Mouse (Mus musculus) brain, embryonic 14.5 days (tissue): ENCODE results near the gene Plcg1. TPM values are rescaled to one million over a fixed set of nuclear protein-coding genes. Genes with fewer than 3 reads are reported as not detected.

Experiments
- DNase-seq: peaks from one replicate; pipeline ENCODE4 v3.0.0-alpha.2; 2011; ENCODE audit warnings: low read depth
- CTCF ChIP-seq: fragments of 200-500 bp; IDR thresholded peaks from 2 replicates; pipeline ENCODE4 v1.5.1; 2012; ENCODE audit warnings: inconsistent platforms, mild to moderate bottlenecking, moderate library complexity, borderline replicate concordance; ENCODE audit not compliant: insufficient read depth, insufficient read length; ENCODE audit errors: extremely low read depth
- POLR2A ChIP-seq: fragments of 200-500 bp; IDR thresholded peaks from 2 replicates; pipeline ENCODE4 v1.6.1; 2012; ENCODE audit warnings: mild to moderate bottlenecking, inconsistent platforms, borderline replicate concordance; ENCODE audit not compliant: poor library complexity, insufficient read depth, insufficient read length, severe bottlenecking; ENCODE audit errors: extremely low read depth
- polyA plus RNA-seq: library from polyadenylated mRNA; depleted of rRNA; stranded (reverse); fragments of >200 nt; gene quantifications from 2 replicates; pipeline ENCODE4 v1.2.3, GENCODE M21; 2012; rRNA removed

Gene Plcg1
- polyA plus RNA-seq: 158 and 159 TPM in 2 replicates

DNA sequence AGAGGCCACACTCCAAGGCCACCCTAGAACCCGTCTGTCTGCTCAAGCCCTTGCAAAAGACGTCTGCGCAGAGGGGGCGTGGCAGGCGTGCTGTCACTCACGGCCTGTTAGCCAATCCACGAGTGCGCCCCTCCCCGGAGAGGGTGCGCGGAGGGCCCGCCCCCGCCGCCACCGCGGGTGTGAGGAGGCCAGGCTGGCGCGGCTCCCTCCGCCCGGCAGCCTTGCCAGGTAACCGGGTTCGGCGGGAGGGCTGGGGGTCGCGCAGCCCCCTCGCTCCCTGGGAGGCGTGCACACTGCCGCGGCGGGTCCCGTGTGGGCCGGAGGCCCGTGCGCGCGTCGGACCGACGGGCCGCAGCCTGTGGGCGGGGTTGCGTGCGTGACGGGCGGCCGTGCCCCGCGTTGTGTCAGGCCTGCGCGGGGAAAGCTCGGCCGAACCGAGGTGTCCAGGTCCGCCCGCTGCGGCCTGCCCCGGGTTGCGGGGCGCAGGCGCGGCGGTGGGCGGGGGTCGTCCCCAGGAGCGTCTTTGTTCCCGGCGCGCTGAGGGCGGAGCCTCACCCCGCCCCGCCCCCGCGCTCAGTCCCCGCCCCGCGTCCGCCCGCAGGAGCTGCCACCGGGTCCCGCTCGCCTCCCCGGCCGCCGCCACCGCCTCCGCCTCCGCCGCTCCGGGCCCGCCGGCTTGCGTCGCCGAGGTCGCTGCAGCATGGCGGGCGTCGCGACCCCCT lies at the start of gene Plcg1:
Gene Plcg1 (plus strand): TSS at position 184 of the 722 bp plus-strand sequence.
- DNase-seq: peak; percentile 98

DNA sequence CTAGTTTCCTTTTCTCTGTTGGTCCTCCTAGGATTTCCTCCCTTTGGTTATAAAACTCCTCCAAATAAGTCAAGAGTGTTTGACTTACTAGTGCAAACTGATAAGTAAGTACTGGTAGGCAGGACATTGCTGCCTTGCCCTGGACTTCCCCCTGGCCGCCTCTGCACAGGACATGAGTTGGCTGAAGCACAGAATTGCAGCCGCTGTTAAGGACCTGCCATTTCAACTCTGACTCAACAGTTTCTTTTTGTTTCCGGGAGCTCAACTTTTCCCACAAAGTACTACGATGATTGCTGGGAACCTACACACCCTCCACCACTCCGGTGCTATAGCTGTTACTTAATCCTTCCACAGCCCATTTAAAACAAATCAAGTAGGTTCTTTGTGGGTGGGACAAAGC lies 30.8 kb upstream of the Plcg1 start:
- TF ChIP-seq CTCF: no peak
- no peak for TF ChIP-seq POLR2A
- DNase-seq: no peak

More for the DNA sequence above, at the start of gene Plcg1:
- TF ChIP-seq POLR2A (peak; percentile 98), CTCF (no peak)

DNA sequence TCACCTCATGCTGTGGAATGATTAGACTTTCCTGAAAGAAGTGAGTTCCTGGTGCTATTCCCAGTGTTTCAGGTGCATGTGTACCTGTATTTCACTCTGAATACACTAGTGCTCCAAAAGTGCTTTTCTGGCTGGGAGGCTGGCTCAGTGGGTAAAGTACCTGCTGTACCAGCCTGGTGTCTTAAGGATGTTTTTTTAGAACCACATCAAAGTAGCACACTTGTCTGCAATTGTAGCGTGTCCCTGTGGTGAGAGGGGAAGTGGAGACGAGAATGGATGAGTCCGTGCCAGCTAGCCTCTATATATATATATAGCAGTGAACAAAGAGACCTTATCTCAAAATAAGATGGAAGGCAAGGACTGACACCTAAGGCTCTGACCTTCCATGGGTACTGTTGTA lies 29.5 kb upstream of the Plcg1 start:
- TF ChIP-seq CTCF (no peak), POLR2A (no peak)

DNA sequence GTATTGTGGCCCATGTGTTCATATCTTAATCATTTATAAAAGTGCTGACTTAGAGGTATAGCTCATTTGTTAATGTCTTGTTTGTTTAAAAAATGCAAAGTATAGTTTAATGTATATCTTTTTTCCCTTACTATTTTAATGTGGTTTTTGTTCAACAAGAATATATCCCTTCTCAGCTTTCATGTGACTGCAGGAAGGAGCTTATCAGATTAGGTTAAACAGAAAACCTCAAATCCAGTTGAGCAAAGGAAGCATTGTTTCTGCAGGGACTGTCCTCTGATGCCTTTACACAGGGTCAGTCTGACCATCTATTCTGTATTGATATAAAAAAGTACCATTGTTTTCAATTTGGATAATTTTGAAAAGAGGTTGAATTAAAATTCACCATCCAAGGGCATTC lies 28.3 kb upstream of the Plcg1 start:
- TF ChIP-seq CTCF: no peak
- TF ChIP-seq POLR2A: no peak
- no peak for DNase-seq

More for the DNA sequence above, 29.5 kb upstream of the Plcg1 start:
- DNase-seq: no peak

DNA sequence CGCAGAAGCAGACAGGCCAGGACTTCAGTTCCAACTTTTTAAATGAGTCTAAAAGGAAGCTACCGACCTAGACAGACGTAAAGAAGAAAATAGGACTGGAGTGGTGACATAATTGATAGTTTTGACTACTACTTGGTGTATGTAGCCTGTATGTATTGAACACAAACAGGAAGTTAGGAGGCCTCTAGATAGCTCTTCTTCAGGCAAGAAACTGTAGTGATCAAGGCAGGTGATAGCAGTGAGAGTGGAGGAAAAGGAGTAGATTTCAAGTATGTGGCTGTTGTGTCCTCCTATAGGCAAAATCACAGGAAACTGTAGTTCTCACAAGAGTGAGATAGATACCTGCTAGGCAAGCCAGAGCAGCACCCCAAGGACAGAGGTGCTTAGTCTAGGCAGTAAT lies 23.4 kb upstream of the Plcg1 start:
- no peak for DNase-seq
- TF ChIP-seq POLR2A: no peak

DNA sequence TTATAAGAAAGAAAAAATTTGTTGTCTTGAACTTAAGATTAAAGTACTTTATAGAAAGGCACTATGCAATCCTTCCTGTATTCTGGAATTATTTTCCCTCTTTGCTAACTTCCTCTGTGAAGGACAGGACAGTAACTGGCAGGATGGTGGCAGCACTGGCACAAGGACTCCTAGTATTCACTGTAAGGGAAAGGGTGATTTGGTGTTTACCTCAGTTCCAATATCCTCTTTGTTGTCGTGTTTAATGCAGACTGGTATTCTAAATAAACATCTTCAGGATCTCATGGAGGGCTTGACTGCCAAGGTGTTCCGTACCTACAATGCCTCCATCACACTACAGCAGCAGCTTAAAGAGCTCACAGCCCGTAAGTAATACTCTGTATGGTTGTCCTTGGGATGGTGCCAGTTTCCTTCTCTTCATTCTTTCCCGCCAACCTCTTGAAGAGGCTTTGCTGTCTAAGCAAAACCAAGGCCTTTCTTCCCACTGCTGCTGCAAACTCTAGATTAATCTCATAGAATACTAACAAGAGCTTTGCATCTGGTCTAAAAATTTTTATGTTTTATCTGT lies 15.6 kb upstream of the Plcg1 start:
- DNase-seq: peak; percentile 84

DNA sequence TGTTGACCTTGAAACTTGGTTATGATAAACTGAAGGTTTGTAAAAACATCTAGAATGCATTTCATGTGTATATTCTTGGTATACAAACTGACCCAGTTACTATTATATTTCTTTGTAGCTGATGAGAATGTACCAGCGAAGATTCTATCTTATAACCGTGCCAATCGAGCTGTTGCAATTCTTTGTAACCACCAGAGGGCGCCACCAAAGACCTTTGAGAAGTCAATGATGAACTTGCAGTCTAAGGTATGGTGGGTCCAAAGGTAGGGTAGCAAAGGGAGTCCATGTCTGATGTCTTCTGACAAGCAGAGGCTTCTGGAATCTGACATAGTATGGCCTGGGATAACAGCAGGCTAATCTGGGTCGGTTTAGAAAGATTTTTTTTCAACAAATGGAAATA lies 13.8 kb upstream of the Plcg1 start:
- TF ChIP-seq POLR2A: no peak
- peak; percentile 64; the same call in 1 of the 2 replicates for TF ChIP-seq CTCF
- DNase-seq: peak; percentile 78

More for the DNA sequence above, 15.6 kb upstream of the Plcg1 start:
- TF ChIP-seq CTCF: peak; percentile 3; the same call in 1 of the 2 replicates
- no peak for TF ChIP-seq POLR2A

DNA sequence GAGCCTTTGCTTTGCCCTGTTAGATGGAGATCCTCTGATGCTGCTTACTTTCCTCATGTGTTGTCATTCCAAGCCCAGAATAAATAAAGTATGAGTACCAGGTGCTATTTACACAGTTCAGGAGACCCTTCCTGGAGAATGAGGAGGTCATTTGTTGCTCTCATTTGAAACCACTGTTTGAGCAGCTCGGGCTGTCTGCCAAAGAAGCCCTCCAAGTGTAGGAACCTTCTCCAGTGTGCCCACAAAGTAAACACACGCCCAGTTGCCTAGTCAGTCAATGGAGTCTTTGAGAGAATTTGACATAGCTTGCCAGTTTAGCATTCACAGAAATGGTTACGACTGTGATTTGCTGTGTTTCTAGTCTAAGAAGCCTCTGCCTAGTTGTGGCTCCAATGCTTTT lies 12.3 kb upstream of the Plcg1 start:
- DNase-seq: peak; percentile 55
- TF ChIP-seq CTCF (no peak), POLR2A (no peak)

DNA sequence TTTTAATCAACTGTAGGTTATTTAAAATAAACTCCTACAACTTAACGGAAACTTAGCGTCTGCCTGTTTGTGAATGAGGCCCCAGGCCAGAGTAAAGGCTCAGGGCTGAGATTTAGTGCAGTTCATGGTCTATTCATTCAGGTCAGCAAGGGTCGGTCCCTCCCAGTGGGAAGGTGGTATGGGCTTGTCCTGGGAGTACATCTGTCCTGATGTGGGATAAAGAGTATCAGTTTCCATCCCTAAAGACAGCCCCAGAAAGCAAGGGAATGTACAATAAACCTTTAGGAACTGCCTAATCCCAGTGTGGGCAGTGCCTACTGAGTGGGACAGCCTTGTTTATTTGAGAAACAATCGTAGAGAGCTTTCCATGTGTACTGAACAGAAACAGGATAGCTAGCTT lies 8.4 kb upstream of the Plcg1 start:
- no peak for DNase-seq
- no peak for TF ChIP-seq CTCF
- TF ChIP-seq POLR2A: no peak

DNA sequence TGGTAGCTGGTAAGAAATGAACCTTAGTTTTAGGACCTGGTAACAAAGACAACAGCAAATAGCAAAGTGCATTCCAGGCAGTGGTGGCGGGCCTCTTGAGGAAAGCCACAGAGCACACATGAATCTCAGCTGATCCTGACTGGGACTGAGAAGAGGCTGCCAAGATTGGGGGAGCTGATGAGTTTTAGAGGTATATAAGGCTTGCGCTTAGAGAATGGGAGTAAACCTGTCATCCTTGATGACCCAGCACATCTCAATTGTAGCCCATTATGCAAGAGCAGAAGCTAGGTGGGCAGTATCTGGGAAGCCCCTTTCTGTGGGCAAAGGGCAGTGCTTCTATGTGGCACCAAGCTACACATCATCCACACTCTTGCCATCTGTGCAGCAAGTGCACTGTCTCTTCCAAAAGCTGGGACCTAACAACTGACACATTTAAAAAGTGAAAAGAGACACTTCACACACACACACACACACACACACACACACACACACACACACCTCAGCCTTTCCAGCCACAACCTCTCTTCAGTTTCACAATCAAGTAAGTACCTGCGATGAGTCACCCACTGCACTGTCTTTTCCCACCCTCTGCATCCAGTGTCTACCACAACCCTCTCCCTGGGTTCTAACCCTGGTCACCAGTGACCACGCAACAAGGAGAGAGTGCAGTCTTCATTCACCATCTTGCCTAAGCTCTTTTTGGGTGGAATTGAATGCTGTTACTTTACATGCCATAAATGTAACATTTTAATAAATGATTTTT lies 7.3 kb upstream of the Plcg1 start:
- no peak for TF ChIP-seq POLR2A
- TF ChIP-seq CTCF: no peak
- DNase-seq: no peak

DNA sequence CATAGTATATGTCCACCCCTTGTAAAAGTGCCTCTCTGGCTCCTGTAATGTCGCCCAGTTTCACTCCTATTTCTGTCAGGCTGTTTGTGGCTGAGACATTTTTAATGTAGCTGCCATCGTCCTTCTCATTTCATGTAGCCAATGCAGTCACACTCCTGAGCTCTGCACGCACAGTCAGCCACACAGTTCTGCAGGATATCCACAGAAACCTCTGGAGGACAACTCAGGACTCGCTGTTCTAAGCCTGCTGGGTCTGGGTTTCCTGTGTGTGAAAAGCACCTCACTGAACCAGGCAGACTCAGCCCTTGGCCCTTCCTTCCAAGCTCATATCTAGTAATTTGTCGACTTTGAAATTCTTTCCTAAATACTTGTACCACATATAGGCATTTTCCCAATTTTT lies 6.6 kb upstream of the Plcg1 start:
- no peak for TF ChIP-seq CTCF
- TF ChIP-seq POLR2A: no peak
- no peak for DNase-seq
